Mouse (Mus musculus) urinary bladder, adult 18-20 months (tissue): ENCODE data around the gene Dazap1.

Experiments
- DNase-seq, 2 experiments: peaks; one replicate each; pipeline ENCODE4 v3.0.0; 2022; ENCODE audit warnings: low spot score in 2 of 2, mixed read lengths in 2 of 2

Dazap1 gene

DNA sequence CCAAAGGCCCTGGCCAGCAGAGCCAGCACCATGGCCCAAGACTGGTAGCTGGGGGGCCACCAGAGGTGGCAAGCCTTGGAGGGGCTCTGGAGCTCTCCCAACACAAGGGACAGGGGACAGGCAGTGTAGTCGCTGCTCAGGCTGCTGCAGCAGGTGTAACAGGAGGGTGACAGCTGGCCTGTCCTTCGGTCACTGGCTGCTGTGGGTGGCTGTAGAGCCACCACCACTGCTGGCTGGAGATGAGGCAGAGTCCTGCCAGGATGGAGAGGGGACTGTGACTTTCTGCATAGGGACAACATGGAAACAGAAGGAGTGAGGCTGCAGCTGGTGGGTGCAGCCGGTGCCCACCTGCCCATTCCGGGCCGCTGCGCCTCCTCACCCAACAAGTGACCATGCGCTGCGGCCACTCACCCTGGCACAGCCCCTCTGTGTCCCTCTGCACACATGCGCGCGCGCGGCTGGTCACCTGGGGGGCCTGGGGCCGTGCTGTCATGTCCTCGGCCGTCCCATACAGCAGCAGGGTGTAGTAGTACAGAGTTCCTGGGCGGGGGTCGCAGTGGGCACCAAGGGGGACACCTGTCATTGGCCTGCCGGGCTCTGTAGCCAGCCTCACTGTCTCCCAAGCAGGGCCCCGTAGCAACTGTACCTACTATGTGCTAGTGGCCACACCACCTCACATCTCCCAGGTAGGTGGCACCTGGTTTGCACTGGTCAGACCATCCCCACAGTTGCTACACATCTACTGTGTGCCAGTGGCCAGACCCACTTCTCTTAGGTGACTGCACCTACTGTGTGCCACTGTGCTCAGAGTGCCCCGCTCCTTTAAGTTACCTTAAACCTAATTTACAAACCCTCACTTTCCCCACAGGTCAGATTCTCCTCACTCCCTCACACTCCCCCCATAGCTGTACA lies 60.6 kb downstream of the Dazap1 start:
- DNase-seq: no peak

DNA sequence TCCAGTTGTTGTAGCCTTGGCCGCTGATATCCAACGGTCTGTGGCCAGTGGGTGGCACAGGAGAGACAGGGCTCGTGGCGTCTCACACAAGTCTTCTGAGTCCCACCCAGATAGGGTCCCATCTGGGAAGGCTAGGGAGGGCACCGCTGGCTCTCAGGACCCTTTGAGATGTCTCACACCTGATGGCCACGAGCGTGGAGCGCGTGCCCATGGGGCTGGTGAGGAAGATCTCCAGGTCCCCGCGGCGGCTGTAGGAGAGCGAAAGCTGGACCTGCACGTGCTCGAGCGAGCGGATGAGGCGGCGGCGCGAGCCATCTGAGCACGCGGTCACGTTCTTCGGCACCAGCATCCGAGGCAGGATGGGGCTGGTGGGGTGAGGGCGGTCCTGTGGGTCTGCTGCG lies 61.5 kb downstream of the Dazap1 start:
- no peak for DNase-seq

DNA sequence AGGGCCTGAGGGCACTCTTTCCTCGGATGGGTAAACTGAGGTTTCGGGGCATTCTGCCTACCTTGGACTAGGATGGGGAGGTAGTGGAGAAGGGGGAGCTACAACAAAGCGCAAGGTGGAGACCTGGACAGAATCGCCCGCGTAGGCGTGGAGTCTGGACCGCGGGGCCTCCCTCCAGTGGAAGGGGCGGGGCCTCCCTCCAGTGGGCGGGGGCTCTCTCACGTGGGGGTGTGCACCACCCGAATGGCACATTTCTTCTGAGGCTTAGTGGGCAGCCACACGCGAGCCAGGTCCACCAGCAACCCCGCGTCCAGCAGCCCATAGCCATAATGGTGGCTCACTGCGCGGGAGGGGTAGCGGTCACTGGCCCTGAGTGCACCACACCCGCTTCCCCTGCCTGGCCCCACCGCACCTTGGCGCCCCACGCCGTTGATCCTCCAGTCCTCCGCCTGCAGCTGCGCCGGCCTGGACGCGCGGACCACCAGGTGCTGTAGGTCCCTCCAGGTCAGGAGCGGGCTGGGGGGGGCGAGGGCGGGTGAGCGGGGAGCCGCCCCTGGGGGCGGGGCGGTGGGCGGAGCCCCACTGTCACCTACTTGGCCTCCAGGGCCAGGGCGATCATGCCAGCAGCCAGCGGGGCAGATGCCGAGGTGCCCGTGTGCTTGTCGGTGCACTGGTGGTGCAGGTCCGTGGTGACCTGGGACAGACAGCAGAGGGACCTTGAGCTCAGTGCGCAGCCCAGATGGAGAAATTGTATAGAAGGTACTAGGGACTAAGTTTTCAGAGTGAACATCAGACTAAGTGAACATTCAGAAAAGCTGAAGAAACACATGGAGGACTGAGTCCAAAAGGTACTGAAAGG lies 62.2 kb downstream of the Dazap1 start:
- DNase-seq: peak; percentile 73 to 86

DNA sequence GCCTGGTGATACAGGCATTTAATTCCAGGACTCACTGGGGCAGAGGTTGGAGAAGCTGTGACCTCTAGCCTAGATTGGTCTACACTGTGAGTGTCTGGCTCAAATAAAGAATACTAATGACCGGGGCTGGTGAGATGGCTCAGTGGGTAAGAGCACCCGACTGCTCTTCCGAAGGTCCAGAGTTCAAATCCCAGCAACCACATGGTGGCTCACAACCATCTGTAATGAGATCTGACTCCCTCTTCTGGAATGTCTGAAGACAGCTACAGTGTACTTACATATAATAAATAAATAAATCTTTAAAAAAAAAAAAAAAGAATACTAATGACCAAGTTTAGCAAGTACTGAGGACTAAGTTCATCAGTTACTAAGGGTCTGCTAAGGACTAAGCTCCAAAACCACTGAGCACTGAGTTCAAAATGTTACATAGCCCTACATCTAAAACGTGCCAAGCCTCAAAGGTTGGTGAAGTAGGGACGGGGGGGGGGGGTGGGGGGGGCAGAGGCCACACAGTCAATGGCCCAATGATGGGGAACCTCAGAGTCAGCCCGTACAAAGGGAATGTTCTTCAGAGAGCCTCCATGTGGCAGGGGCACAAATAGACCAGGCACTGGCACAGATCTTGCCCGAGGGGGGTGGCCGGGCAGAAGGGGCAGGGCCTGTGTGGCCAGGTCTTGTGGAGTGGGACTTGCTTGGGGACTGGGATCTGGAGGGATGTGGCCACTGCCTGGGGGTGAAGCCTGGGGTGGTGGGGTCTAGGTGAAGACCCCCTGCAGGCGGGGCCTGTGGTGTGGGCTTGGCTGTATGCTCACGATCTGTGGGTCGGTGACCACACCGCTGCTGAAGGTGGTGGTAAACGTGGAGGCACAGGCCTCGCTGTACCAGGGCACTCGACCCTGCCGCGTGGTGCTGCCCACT lies 63.1 kb downstream of the Dazap1 start:
- no peak for DNase-seq

DNA sequence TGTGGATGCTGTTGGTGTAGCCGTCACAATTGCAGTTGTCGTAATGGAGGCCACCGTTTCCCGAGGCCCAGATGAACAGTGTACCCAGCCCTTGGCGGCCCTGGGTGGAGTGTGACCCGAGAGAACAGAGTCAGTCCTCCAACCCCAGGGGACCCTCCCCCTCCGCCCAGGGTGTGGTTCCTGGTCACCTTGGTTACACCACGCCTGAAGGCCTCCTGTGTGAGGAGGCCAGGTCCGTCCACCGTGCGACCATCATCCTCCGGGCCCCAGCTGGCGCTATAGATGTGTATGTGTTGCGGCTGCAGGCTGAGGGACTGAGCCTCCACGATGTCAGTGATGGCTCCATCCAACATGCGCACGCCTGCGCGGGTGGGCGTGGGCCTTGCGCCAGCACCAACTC lies 63.8 kb downstream of the Dazap1 start:
- no peak for DNase-seq

DNA sequence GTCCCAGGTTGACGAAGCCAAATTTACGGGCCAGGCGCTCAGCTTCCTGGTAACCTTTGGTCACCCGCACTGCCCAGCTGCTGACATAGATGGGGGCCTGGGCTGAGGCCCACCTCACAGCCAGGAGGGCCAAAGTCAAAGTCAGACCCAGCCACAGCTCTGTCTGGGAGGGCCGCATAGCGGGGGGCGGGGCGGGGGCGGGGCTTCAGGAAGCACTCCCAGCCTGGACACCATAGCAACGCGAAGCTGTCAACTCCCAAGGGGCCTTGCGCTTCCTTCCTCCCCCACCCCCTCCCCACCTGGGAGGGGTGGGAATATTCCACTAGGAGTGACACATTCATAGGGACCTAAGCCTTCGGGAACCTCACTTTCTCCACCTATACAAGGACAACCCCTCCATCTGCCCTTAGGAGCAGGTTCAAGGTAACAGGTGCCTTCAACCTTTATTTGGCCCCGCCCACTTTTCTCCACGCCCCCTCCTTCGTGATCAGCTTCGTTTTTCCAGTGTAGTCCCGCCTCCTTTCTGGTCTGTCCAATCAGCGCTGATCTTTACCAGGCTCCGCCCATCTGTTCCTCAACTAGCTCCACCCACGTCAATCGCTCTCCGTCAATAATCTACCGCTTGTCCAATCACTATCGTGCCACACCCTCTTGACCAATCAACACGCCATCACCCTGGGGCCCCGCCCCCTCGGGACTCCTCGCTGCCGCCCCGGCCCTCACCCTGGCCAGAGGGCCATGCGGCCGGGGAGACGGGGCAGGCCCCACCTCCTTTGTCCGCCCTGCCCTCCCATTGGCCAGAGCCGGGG lies 68.2 kb downstream of the Dazap1 start, which contains the start of the genes Pcsk4 and Reep6:
Gene Pcsk4 (minus strand): TSS at position 226 of the 809 bp plus-strand sequence.
Gene Reep6 (plus strand): TSS at position 681 of the 809 bp plus-strand sequence.
- peak; percentile 94 to 95 for DNase-seq

DNA sequence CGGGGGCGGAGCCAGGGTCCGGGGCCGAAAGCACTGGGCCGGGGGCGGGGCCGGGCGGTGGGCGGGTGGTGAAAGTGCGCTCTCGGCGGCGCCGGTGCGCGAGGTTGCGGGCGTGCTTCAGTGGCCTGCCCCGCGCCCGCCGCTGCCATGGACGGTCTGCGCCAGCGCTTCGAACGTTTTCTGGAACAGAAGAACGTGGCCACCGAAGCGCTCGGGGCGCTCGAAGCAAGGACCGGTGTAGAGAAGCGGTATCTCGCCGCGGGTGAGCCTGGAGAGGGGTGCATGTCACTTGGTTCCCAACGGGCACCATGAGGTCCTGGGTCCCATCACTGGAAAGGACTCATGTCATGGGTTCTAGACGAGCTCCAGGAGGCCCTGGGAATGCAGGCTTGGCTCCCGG lies 68.8 kb downstream of the Dazap1 start:
- no peak for DNase-seq

DNA sequence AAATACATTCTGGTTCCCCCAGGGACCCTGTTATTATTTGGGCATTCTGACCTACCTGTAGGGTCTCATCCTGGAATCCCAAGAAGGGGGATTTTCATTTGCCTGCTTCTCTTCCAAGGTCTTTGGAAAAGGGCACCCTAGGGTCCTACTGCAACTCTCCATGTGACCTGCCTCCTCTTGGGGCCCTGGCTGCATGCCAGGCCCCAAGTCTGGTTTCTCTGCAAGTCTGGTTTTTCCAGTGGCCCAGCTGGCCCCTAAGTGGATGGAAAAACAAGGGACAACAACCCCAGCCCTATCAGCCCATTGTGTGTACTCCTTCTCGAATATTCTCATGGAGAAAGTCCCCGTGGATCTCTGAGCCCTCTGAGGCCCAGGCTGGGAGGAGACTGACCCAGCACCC lies 69.6 kb downstream of the Dazap1 start:
- DNase-seq: peak in 1 of 2 experiments; percentile 30

DNA sequence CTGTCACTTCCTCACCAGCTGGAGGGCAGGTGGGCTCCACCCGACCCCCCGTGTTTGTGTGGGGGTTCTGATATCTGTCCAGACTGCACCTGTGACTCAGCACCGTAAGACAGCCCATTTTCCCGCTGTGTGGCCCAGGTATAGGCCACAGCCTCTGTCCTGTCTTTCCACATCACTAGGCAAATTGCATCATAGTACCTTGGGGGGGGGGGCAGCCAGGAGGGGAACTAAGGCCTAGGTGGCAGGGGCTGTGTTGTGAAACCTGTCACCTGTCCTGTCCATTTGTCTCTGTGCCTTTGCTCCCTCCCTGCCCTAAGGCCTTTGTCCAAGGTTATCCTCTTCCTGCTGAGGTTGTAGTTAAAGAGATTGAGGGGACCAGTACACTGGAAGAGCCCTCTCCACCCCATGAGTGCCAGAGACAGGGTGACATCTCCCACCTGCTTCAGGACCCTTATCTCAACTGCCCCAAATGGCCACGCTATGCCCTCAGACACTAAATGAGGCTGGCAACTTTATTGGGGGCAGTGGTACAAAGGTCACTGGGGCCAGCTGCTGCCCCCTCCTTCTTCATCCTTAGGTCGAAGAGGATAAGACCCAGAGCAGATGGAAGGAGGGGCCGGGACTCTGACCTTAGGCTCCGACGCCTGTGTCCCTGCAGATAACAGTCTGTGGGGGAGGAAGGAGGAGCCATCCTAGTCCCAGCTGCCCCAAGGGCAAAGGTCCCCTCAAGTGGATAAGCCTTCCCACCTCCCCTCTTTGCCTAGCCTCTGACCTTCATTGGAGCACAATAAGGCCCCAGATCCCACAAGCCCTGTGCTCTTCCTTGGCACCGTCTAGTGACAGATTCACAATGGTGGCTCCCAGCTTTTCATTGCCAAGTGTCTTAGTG lies 70.6 kb downstream of the Dazap1 start:
- no peak for DNase-seq

DNA sequence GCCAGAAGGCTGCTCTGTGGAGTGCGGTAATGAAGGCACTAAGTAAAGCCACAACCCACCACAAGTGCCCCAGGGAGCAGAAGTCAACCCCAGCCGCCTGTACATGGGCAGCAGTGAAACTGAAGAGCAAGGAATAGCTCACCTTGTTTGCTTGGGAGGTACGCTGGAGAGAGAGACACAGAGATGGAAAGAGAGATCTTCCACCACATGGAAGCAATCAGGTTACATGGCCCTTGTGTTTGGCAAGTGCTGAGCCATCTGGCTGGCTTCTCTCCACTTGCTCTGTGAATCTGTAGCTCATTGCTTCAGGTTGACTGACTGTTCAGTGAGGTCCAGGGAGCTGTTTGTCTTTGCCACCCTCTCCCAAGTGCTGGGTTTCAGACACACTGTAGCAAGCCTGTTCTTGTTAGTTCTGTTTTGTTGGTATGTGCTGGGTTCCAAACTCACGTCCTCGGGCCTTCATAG lies 71.3 kb downstream of the Dazap1 start:
- DNase-seq: no peak

DNA sequence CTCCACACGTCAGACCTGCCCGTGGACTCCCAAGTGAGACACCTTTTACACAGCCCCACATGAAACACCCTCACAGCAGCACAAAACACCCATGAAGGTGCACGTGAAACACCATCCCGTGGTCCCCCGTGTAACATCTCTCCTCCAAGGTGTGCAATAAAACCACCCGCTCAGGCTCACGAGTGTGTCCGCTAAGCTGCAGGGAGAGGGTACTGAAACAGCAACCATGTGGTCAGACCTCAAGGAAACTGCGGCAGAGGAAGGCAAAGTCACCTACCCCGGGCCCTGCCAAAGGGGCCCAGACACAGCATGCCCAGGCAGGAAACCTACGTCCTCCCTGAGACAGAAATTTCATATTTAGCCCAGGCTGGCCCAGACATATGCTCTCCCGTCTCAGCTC lies 75.0 kb downstream of the Dazap1 start:
- DNase-seq: no peak
